Mouse (Mus musculus) testis, adult 2 months (tissue): ENCODE results near the gene Dennd2c.

Experiments used
- CTCF ChIP-seq: fragments of 200-500 bp; IDR thresholded peaks from 2 replicates; pipeline ENCODE4 v1.5.1; 2012; ENCODE audit warnings: low read depth, mild to moderate bottlenecking, inconsistent platforms, low read length, moderate library complexity; ENCODE audit not compliant: control insufficient read depth, insufficient read depth, insufficient replicate concordance
- POLR2A ChIP-seq: fragments of 200-500 bp; IDR thresholded peaks from 2 replicates; pipeline ENCODE4 v1.6.1; 2012; ENCODE audit warnings: low read depth, mild to moderate bottlenecking, inconsistent platforms, low read length, moderate library complexity; ENCODE audit not compliant: control insufficient read depth

GRCm38 (mm10) chr3:103159232-103159900, 57.0 kb downstream of the Dennd2c start:
- TF ChIP-seq POLR2A (no peak), CTCF (no peak)
